Mouse (Mus musculus) NIH3T3 (cell line): ENCODE measurements at regions not wholly inside any gene's neighbourhood (a gene's known extent, or its start where the extent isn't known, plus 50 kb on each side); places are given as distances from the start of the nearest gene placed in this dataset.
A peak's percentile ranks its signal among the peaks of the same experiment; 100 is the strongest.

Experiments used
- DNase-seq: peaks from one replicate; pipeline ENCODE4 v3.0.0-alpha.2; 2012; ENCODE audit warnings: low read depth

DNA sequence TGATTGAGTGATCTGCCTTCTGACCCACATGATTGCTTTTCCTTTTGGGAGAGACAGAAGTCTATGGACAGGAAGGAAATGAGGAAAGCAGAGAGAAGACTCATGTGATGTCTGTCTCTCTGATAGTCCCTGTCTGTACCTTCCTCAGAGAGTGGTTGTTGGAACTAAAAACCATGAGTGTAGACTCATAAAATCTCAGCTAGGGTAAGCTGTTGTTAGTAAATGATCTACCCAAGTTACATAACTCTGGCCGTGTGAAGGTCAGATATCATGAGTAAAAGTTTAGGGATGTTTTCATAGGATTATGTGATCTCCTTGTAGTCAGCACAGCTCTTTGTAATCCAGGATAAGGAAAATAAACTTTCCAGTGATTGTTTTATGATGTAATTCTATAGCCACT, 183.0 kb upstream of the Slc30a5 start:
- DNase-seq, result no peak

DNA sequence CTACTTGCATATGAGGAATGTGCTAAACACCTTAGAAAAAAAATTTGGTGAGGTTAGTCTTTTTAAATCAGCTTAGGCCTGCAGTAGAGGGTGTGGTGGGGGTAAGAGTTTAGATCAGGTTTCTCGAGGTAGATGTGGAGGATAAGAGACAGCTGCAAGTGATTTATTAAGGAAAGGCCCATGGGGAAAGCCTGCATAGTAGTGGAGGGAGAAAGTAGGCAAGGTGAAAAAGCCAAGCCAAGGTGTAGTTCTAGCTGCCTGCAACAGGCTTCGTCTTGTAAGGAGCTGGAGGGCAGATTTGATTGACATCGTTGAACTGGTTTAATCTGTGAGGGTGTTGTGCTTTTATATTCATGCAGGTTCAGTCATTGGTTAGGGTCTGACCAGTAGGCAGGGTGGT, 182.2 kb upstream of the Slc30a5 start:
- DNase-seq, result no peak

GRCm38 (mm10) chr13:101013604-101014003, 180.4 kb upstream of the Slc30a5 start:
- DNase-seq, result no peak

DNA sequence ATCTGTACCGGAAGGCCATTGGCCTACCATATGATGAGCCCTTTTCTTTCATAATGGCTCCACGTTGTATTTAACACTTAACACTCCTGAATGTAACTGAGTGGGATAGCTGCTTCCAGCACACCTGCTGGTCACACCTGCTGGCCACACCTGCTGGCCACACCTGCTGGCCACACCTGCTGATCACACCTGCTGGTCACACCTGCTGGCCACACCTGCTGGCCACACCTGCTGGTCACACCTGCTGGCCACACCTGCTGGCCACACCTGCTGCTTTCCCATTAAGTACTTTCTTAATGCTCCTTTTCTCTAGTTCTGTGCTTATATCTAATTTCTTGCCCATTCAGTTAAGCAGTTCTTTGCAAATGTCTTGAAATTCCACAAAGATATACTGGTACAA, 157.4 kb upstream of the Slc30a5 start:
- no peak for DNase-seq

GRCm38 (mm10) chr13:100988671-100989531, 155.7 kb upstream of the Slc30a5 start:
- no peak for DNase-seq

DNA sequence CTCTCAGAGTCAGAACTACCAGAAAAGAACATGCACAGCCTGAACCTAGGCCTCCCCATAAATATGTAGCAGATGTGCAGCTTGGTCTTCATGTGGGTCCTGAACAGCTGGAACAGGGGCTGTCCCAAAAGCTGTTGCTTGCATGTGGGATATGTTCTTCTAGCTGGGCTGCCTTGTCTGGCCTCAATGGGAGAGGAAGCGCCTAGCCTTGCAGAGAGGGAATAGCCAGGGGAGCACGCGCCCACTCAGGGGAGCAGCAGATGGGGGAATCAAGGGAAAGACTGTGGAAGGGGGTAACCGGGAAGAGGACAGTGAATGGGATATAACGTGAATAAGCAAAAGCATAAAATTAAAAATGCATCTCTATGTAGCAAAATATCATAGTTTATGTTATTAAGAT, 154.9 kb upstream of the Slc30a5 start:
- no peak for DNase-seq

- DNase-seq, result peak; percentile 3
Observed at GRCm38 (mm10) chr13:100975741-100976140, 142.5 kb upstream of the Slc30a5 start.

DNA sequence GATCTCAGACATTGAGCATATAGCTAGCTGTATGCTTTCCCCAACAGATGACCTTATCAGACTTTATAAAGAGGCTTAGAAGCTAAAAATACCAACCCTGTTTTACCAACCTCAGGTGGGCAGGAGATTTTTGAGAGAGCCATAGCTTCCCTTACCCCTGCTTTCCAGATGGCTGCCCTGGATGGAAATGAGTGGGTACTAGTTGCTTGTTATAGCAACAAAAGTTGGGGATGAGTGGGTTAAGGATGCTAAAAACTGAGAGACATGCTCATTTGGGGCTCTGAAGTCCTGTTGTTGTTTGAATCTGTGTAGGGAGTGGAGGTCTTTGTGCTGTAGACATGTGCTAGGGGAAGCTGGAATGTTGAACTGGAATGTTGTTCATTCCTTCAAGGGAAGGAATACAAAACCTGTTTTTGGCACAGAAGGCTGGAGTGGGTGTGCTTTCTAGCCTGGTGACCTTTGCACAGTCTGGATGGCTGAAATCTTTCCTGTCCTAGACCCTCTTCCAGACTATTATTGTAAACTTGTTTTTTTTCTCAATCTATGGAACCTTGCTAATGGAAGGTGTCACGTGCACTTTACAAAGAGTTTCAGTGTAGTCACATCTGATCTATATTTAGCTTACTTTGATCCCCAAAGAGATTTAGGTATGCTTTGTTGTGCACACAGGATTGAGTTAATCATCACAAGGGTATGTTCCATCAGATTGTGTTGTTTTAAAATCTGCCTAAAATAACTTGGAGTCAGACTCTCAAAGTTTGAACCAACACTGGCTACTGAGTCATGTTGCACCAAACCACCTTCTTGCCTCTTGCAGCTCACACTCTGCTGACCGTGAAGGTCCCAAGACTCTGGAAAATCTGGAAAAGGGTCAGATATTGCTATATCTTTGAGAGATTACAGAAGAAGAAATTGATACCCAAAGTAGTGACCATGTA, 138.1 kb upstream of the Slc30a5 start:
- no peak for DNase-seq

DNA sequence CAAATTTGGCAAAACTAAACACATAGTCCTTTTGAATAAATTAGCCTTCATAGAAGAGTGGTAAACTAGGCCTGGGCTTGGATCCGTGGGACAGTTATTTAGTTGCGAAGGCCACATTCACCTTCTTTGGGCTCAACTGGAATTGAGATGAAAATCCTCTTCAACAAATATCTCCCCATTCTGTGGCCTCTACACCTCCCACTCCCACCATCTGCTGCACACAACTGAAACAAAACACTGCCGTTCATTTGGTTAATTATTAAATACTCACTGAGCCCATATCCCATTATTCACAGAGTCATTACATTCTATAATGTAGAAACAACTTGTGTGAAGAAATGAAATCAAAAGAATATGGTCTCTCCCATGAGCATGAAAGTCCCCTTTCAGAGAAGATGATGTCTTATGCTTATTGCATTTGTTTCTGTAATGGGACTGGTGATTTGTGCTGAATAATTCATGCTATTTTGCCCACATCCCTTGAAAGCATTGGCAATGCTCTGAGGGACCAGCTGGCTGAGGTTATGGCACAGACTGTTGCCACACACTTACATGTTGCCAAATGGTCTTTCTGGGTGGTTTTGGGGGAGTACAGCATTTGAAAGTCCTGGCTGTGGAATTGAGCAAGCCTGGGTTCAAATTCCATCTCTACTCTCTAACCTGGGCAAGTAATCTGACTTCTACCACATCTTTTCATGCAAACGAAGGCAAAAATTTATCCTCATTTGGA, 129.7 kb upstream of the Slc30a5 start:
- DNase-seq, result no peak

- DNase-seq, result no peak
Observed at GRCm38 (mm10) chr13:100954598-100955251, 121.5 kb upstream of the Slc30a5 start.

DNA sequence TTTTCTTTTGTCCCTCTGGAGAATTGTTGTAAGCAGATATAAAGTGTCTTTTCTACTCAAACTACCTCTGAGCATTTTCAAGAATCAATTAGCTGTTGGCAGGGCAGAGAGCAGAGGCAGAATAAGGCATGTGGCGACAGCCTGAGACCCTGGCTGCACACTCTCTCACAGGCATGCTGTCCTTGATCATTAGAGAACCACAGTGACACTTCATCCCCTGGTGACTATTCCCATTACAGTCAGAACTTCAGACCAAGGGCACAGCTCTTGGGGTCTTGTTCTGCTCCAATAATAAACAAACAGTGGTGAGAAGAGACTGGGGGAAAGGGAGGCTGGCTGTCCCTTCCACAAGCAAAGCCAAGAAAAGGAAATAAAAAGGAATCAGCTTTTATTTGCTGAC, 120.9 kb upstream of the Slc30a5 start:
- no peak for DNase-seq

DNA sequence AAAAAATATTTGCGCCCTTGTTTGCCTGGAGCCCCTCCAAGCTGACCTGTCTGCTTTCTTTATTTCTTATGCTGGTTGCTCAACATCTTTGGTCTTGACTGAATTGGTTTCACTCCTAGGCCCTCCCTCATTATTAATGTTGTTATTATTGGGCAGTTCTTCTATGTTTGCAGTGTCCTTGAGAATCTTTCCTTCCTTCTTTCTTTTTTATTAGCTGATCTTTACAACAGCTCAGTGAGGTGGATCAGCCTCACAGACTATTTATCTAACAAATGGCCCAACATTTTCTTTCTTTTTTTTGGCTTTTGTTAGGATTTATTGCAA, 117.9 kb upstream of the Slc30a5 start:
- no peak for DNase-seq

- no peak for DNase-seq
Observed at GRCm38 (mm10) chr13:100950348-100951184, 117.3 kb upstream of the Slc30a5 start.

DNA sequence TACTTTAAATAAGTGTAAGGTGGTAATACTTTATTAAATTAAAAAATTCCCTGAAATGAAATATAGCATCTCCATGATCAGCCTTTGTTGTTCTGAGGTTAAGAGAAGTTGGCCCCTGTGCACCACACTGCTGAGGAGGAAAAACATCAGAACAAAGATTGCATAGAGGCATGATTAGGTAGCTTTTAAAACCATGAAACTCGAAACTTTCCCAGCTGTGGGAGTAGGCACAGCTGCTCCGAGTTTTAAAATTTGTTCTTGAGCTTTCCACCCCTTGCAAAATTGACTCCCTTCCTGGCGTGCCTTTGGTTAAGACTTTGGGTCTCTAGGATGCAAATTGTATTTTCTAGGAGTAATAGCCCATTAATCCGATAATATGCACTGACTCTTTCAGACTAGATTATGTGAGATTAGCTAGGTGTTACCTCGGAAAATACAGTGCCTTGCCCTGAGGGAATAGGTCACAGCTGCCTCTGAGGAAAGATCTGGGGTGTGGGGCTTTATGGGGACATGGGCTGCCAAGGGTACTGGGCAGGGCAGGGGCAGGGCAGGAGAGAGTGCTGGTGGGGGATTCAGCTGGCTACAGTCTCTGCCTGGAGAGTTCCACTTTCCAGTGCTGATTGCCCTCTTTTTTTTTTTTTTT, 110.1 kb upstream of the Slc30a5 start:
- no peak for DNase-seq

GRCm38 (mm10) chr13:100940791-100941190, 107.6 kb upstream of the Slc30a5 start:
- DNase-seq, result no peak

- peak; percentile 65 for DNase-seq
Observed at GRCm38 (mm10) chr13:100939677-100940076, 106.5 kb upstream of the Slc30a5 start.

GRCm38 (mm10) chr13:100933265-100933664, 100.0 kb upstream of the Slc30a5 start:
- no peak for DNase-seq

- no peak for DNase-seq
Observed at GRCm38 (mm10) chr13:100899566-100899965, 66.3 kb upstream of the Slc30a5 start.

GRCm38 (mm10) chr13:100893871-100894270, 60.6 kb upstream of the Slc30a5 start:
- DNase-seq, result no peak

DNA sequence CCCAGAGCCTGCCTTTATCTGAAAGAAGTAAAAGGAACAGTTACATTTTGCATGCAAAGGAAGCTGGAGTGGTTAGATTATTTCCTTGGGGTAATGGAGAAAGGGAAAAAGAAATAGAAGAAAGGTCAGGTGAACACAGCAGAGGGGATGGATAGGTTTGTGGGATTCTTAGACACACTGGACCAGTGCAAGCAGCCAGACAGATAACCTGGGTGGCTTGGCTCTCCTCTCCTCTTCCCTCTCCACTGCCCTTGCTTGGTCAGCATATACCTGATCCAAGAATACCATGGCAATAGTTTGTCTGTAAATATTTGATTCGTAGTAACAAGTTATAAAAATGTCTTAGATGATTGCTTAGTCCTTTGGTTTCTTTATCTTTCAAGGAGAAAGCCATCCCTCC, 59.9 kb upstream of the Slc30a5 start:
- DNase-seq, result no peak
